Mouse (Mus musculus): ENCODE measurements around the gene Gm9964.
"Not testable (repeated sequence)": the region's sequence is repeated elsewhere in the genome, so short reads cannot be mapped to it uniquely, and the experiment has no call there.

Gm9964 gene

DNA sequence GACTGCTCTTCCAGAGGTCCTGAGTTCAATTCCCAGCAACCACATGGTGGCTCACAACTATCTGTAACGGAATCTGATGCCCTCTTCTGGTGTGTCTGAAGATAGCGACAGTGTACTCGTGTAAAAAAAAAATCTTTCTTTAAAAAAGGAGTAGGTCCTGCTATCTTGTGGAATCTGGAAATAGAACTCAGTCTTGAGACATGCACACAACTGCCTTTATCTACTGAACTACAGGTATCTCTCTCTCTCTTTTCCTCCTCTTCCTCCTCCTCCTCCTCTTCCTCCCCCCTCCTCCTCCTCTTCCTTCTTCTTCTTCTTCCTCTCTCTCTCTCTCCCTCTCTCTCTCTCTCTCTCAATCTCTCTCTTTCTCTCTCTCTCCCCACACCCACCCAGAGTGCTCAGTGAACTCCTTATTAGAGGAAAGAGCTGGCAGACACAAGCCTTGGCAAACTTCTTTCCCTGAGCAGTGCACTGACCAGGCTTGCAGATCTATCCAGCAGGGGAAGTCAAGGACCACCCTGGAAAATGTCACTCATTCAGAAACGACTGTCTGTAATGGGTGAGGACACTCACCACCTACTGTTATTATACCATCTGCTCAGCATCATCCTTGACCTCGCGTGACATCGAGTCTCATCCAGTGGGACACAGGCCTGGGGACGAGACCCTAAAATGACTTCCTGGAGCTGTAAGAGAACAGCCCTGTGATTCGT is 3.2 kb upstream of the Gm9964 start:
- DNase-seq (ENCODE audit: low spot score), result no peak

DNA sequence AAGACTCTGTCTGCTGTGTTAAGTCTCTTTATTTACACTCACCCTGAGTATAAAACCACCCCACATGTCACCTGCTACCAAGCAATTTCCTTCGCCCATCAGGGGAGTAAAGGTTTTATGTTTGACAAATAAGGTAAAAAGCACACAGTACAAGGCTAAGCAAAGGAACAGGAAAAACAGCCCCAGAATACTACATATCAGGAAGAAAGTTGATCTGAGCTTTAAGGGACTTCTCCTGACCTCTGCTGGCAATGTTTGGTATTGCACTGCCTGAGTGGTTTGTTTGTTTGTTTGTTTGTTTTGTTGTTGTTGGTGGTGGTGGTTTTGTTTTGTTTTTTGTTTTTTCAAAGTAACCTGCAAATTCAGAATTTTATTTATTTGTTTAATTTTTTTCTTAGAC is 539 bp downstream of the Gm9964 start:
- no peak for DNase-seq (ENCODE audit: low spot score)

DNA sequence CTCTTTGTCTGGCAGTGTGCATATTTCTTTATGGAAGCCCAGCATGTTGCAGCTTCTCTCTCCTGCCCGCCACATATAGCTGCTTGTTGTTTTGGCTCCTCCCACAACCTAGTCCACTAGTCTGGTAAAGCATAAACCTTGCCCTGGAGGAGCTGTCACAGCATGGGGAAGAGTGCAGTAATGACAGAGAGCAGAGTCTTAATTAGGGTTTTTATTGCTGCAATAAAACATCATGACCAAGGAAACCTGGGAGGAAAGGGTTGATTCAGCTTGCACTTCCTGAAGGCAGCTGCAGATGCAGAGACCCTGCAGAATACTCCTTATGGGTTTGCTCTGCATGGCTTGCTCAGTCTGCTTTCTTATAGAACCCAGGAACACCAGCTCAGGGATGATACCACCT is 2.7 kb downstream of the Gm9964 start:
- DNase-seq (ENCODE audit: low spot score), result no peak

GRCm38 (mm10) chr11:79293025-79293424 is 3.7 kb downstream of the Gm9964 start:
- no peak for DNase-seq (ENCODE audit: low spot score)

DNA sequence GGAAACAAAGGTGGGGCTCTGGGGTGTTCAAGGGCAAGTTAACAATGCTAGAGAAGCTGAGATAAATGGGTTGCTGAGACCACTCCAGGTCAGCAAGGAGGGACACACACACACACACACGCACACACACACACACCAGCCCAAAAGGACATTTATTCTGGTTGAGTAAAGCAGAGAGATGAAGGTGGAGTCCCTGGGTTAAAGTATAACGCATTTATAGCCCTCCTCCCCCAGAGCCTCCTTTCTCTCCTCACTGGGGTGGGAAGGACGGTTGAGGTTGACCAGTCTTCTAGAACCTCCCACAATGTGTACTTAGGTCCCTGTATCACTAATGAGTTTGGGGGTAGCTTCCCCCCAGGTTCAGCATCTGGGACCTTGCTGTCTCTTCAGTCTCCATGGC is 4.6 kb downstream of the Gm9964 start:
- no peak for DNase-seq (ENCODE audit: low spot score)

- DNase-seq (ENCODE audit: low spot score), result no peak
Observed at GRCm38 (mm10) chr11:79291651-79292050, 5.1 kb downstream of the Gm9964 start.

DNA sequence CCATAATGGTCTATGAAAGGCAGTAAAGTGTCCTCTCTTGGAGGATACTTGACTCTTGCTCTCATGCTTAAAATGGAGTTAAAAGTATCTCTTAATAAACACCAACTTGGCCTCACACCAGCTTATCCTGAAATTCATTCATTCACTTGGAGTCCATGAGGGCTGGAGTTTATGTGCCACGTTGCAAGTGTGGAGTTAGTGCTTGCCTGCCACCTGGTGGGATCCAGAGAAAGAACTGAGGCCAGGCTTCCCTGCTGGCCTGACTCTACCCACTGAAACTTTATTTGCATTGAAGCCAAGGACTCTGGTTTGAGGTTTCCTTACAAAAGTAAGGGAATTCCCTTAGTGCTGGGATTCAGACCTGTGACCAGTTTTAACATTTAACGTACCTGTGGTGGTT is 6.2 kb downstream of the Gm9964 start:
- peak; percentile 46 for DNase-seq (ENCODE audit: low spot score)

GRCm38 (mm10) chr11:79288913-79289640 is 7.6 kb downstream of the Gm9964 start:
- no peak for DNase-seq (ENCODE audit: low spot score)

DNA sequence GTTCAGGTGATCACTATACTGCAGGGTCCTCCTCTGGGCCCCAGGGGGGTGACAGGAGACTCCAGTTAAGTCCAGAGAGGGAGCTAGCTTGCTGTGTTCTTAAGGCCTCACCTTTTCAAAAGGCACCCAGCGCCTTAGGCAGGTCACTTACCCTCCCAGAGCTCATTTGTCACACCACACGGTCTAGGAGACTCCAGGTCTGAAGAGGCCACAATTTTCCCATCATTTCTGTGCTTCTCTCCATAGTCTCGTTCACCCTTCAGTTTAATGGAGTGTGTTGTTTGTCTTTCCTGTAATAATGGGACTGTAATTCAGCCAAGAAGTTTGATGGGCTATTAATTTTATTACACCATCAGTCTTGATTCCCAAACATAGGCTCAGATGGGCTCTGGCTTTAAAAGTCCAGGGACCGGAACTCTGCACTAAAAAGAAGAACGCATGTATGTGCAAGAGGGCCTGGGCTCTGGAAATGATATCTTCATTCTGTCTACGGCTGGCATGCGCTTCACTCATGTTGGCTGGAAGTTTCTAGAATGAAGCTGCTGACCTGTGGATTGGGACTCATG is 8.3 kb downstream of the Gm9964 start:
- DNase-seq (ENCODE audit: low spot score), result no peak

GRCm38 (mm10) chr11:79287447-79287846 is 9.3 kb downstream of the Gm9964 start:
- no peak for DNase-seq (ENCODE audit: low spot score)

- peak; percentile 21 for DNase-seq (ENCODE audit: low spot score)
Observed at GRCm38 (mm10) chr11:79286305-79286799, 10.4 kb downstream of the Gm9964 start.

DNA sequence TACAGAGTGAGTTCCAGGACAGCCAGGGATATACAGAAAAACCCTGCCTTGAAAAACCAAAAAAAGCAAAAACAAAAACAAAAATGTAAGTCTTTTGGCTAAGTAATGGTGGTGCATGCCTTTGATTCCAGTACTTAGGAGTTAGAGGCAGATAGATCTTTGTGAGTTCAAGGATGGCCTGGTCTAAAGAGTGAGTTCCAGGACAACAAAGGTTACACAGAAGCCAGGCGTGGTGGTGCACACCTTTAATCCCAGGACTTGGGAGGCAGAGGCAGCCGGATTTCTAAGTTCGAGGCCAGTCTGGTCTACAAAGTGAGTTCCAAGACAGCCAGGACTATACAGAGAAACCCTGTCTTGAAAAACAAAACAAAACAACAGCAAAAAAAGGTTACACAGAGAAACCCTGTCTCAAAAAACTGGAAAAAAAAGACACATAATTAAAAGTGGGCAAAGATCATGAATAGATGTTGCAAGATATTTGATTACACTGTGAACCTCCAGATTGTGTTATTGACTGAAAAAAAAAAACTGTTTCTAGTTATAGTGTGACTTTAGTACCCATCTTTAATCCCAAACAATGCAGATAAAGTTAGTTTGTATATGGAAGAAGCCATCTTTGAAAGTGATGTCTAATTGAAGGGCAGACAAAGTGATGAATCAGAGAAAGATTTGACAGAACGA is 13.2 kb downstream of the Gm9964 start:
- no peak for DNase-seq (ENCODE audit: low spot score)

GRCm38 (mm10) chr11:79281396-79281795 is 15.3 kb downstream of the Gm9964 start:
- DNase-seq (ENCODE audit: low spot score), result no peak

DNA sequence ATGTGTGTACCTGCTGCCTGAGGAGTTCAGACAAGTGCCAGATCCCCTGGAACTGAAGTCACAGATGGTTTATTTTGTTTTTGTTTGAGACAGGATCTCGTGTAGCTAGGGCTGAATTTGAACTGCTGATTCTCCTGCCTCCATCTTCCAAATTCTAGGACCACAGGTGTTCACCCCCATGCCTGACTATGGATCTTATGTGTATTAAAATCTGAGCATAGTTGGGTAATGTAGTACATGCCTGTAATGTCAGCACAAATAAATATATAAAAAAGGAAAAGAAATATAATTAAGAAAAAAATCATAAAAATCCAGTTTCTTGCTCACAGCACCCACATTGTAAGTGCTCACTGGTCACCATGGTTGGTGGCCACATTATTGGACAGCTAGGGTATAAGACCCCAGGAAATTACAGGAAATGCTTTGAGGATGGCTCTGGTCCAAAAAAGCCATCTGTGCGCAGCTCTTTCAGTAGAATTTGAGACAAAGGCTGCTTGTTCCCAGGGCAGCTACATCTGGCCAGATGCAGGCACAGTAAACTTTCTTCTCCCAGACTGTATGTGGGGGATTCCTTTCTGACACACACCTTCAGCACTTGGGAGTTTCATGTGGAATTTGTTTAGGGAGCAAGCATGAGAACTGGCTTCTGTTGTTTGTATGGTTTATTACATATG is 16.8 kb downstream of the Gm9964 start:
- no peak for DNase-seq (ENCODE audit: low spot score)

DNA sequence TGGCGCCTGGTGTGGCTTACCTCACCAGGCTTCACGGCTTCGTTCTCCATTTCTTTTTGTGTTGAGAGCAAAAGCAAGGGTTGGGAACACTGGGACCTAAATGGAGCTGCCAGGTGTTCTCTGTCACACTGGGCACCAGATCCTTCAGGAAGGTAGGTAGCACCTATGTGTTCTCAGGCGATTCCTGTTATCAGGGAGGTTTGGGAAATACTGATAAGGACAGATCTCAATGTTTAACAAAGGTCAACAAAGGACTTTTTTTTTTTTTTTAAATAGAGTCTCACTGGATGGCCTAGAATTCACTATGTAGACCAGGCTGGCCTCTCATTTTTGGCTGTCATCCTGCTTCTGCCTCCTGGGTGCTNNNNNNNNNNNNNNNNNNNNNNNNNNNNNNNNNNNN is 22.9 kb downstream of the Gm9964 start:
- no peak for DNase-seq (ENCODE audit: low spot score)

DNA sequence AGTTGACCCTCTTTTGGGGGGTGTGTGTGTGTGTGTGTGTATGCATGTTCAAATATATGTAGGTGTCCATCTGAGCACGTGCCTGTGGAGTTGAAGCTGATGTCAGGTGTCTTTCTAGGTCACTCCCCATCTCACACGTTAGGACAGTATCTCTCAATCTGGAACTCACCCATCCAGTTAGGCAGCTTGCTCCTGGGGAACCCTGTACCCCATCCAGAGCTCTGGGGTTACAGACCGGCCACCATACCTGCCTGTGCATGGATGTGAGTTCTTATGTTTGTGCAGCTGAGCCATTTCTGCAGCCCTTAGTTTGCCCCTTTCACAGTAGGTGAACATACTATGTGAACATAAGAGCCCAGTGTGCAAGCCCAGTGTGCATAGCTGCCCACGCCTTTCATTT is 23.7 kb downstream of the Gm9964 start:
- no peak for DNase-seq (ENCODE audit: low spot score)

GRCm38 (mm10) chr11:79267171-79267570 is 29.5 kb downstream of the Gm9964 start:
- DNase-seq (ENCODE audit: low spot score), result no peak

DNA sequence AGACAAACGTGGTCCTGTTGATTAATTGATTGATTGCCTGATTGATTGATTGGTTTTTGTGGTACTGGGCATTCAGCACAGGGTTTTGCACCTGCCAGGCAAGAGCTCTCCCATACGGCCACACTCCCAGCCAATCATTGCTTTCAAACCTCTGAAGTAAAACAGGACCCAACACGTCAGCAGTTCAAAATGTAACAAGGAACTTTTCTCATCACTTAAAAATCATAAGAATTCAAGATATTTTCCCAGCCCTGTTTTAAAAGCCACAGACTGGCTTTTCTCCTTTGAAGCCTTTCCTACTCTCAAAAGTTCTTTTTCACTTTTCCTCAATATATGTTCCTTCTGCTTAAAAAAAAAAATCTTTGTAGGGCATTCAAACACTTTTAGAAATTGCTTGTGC is 32.3 kb downstream of the Gm9964 start:
- no peak for DNase-seq (ENCODE audit: low spot score)

- DNase-seq (ENCODE audit: low spot score), result not testable (repeated sequence)
Observed at GRCm38 (mm10) chr11:79260126-79260525, 36.6 kb downstream of the Gm9964 start.

DNA sequence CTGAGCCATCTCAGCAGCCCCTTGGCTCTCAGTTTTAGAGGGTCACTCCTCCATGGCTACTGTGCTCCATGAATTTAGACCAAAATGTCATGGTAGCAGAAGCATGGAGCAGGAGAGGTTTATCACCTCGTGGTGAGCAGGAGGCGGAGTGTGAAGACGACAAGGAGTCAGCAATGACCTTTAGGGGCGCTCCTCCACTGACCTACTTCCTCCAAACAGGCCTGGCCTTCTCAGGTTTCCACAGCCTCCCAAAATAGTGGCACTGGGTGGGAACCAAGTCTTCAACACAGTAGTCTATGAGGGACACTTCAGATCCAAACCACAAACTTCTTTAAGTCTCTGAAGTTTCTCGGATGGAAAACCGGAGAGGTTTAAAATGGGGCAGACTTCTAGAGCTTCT is 38.0 kb downstream of the Gm9964 start:
- DNase-seq (ENCODE audit: low spot score), result no peak

DNA sequence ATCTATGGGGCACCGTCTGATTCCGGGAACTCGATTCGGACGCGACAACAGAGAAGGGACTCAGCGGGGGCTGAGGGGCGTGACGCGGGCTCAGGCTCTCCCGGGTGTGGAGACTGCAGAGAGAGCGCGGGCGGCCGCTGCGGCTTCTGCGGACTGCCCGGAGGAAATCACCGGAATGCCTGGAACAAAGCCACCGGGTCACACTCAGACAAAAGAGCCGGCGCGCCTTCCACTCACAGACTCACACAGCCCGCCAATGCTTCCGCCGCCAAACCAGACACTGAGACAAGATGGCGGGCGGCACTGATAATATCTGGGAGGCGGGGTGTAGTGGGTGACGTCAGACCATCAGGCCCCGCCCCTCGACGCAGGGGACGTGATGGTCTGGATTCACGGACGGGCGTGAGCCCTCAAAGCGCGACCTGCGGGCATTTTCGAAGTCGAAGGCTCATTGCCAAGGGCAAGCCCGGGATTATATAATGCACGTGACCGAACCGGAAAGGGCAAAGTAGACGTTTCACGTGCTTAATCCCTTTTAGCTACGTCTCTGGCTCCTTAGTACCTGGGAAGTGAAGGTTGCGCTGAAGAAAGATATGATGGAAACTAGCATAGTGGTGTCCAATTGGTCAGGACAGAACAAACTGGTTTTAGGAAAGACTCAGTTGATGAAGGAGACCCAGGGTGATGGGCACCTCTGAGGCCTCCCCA is 42.2 kb downstream of the Gm9964 start, which contains the start of gene Wsb1:
Wsb1 (minus strand) TSS at position 281 of the 708 bp plus-strand sequence.
- DNase-seq (ENCODE audit: low spot score), result peak; percentile 92
